20 mouse cellular contexts compared by ENCODE assay signal in the genomic region with DNA sequence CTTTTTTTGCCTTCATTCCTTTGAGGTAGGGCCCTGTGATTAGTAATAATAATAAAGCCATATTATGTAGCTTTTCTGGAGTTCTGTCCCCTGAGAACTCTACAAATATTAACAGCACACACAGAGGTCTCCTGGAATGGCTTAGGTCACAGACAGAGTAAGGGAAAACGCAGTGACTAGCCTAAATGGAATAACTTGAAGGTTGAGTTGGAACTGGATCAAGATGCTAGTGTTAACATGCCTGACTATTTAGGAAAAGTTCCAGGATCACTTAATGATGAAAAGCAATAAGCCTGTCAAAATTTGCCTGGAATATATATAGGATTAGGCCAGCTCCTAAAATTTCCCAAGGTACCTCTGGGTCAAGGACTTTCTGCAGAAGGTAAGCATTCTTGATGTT. TPM values are rescaled to one million over a fixed set of nuclear protein-coding genes. Genes with fewer than 3 reads are reported as not detected.
DNase-seq lines count a peak whose midpoint lies in the region; ATAC-seq and TF ChIP-seq lines count a peak whose summit lies in the region.
"Had no signal": no experiment of that assay in that cellular context is flagged by ENCODE, and none has a peak within 500 bp of the region (broad histone marks: within the 10 kb centered on the region; RNA-seq: fewer than 3 reads in every experiment).

No protein-coding gene starts in this region.

- no peaks in the 10 kb centered on the region for H3K36me3 ChIP-seq in embryonic facial prominence, embryonic 14.5 days (ENCODE audit: control insufficient read depth, insufficient read depth, low read length)
- peaks cover 27% of the 10 kb centered on the region for H3K36me3 ChIP-seq in embryonic facial prominence, embryonic 10.5 days (replicated peaks)
- no peaks in the 10 kb centered on the region for H3K36me3 ChIP-seq in limb, embryonic 15.5 days
- H3K36me3 ChIP-seq in liver, embryonic 12.5 days, result no peaks in the 10 kb centered on the region
- H3K36me3 ChIP-seq: G1E; heart, embryonic 13.5 days; hindbrain, embryonic 13.5 days had no signal

- WGBS in embryonic facial prominence, embryonic 14.5 days, result 35% methylated on average over 1 of the region's 1 CpGs
- 38% methylated on average over 1 of the region's 1 CpGs for WGBS in embryonic facial prominence, embryonic 10.5 days
- WGBS in limb, embryonic 15.5 days, result 26% methylated on average over 1 of the region's 1 CpGs
- WGBS in liver, embryonic 12.5 days (ENCODE audit: insufficient replicate concordance), result 54% methylated on average over 1 of the region's 1 CpGs

- no peak for DNase-seq in embryonic facial prominence, embryonic 14.5 days (ENCODE audit: low spot score)
- no peak for DNase-seq in embryonic facial prominence, embryonic 10.5 days (ENCODE audit: low spot score)
- DNase-seq in layer of hippocampus, adult 2 months (ENCODE audit: low spot score in 2 of 2), result no peak
- no peak for DNase-seq in layer of hippocampus, adult 9-11 months
- no peak for DNase-seq in cerebellum, postnatal 36 days
- DNase-seq: B cell, adult 2 months; cerebellum, adult 11 months; cerebellum, adult 8-10 months; cerebellum, postnatal 25 days; forebrain, postnatal 0 days had no signal

- H3K4me2 ChIP-seq in embryonic facial prominence, embryonic 14.5 days (ENCODE audit: low read depth, low read length), result no peak overlapping the region
- H3K4me2 ChIP-seq in limb, embryonic 15.5 days, result no peak overlapping the region
- H3K4me2 ChIP-seq in liver, embryonic 12.5 days, result no peak overlapping the region
- H3K4me2 ChIP-seq: forebrain, embryonic 13.5 days; heart, embryonic 13.5 days; hindbrain, embryonic 13.5 days had no signal

- H3K4me1 ChIP-seq in embryonic facial prominence, embryonic 14.5 days (ENCODE audit: control insufficient read depth, insufficient read depth, low read length), result peaks cover 61% of the 10 kb centered on the region
- peaks cover 59% of the 10 kb centered on the region for H3K4me1 ChIP-seq in embryonic facial prominence, embryonic 10.5 days
- peaks cover 33% of the 10 kb centered on the region for H3K4me1 ChIP-seq in embryonic fibroblast, embryonic 13.5 days (ENCODE audit: control insufficient read depth, insufficient read depth, low read length)
- peaks cover 49% of the 10 kb centered on the region for H3K4me1 ChIP-seq in limb, embryonic 15.5 days
- H3K4me1 ChIP-seq in liver, embryonic 12.5 days, result no peaks in the 10 kb centered on the region

- H3K9me3 ChIP-seq in embryonic facial prominence, embryonic 14.5 days (ENCODE audit: control insufficient read depth, low read length), result no peaks in the 10 kb centered on the region
- H3K9me3 ChIP-seq in embryonic facial prominence, embryonic 10.5 days, result no peaks in the 10 kb centered on the region
- H3K9me3 ChIP-seq in limb, embryonic 15.5 days, result no peaks in the 10 kb centered on the region
- no peaks in the 10 kb centered on the region for H3K9me3 ChIP-seq in liver, embryonic 12.5 days (replicated peaks)
- H3K9me3 ChIP-seq: forebrain, embryonic 13.5 days; G1E; heart, embryonic 13.5 days; hindbrain, embryonic 13.5 days had no signal

- H3K4me3 ChIP-seq in embryonic facial prominence, embryonic 14.5 days (ENCODE audit: low read depth, low read length), result no peak overlapping the region
- no peak overlapping the region for H3K4me3 ChIP-seq in embryonic facial prominence, embryonic 10.5 days
- H3K4me3 ChIP-seq in layer of hippocampus, adult 2 months, result no peak overlapping the region
- no peak overlapping the region for H3K4me3 ChIP-seq in embryonic fibroblast, embryonic 13.5 days (ENCODE audit: insufficient read depth, low read length)
- no peak overlapping the region for H3K4me3 ChIP-seq in limb, embryonic 15.5 days
- no peak overlapping the region for H3K4me3 ChIP-seq in liver, embryonic 12.5 days
- H3K4me3 ChIP-seq: forebrain, embryonic 13.5 days; heart, embryonic 13.5 days; hindbrain, embryonic 13.5 days had no signal

- H3K27me3 ChIP-seq in embryonic facial prominence, embryonic 14.5 days (replicated peaks; ENCODE audit: control insufficient read depth, insufficient read depth, low read length), result no peaks in the 10 kb centered on the region
- no peaks in the 10 kb centered on the region for H3K27me3 ChIP-seq in embryonic facial prominence, embryonic 10.5 days (replicated peaks; ENCODE audit: low read depth, poor library complexity, severe bottlenecking)
- no peaks in the 10 kb centered on the region for H3K27me3 ChIP-seq in limb, embryonic 15.5 days
- H3K27me3 ChIP-seq in liver, embryonic 12.5 days (replicated peaks), result no peaks in the 10 kb centered on the region
- H3K27me3 ChIP-seq: forebrain, embryonic 13.5 days; heart, embryonic 13.5 days; hindbrain, embryonic 13.5 days had no signal

- no peak for TF ChIP-seq CTCF in layer of hippocampus, adult 2 months (conservative IDR thresholded peaks at IDR 0.05)
- TF ChIP-seq CTCF in embryonic fibroblast, embryonic 13.5 days (IDR thresholded peaks at IDR 0.05; ENCODE audit: borderline replicate concordance, insufficient read depth, low read length), result no peak

- TF ChIP-seq POLR2A in embryonic fibroblast, embryonic 13.5 days (IDR thresholded peaks at IDR 0.05; ENCODE audit: low read depth, low read length), result no peak

- peak overlapping the region; percentile 61 for H3K27ac ChIP-seq in embryonic facial prominence, embryonic 14.5 days (replicated peaks; ENCODE audit: low read depth, low read length)
- H3K27ac ChIP-seq in embryonic facial prominence, embryonic 10.5 days (replicated peaks), result no peak overlapping the region
- 0 out of 2 replicates have a peak overlapping the region, but pooled peaks have one; percentile 10 for H3K27ac ChIP-seq in layer of hippocampus, adult 2 months
- H3K27ac ChIP-seq in embryonic fibroblast, embryonic 13.5 days (ENCODE audit: insufficient read depth, low read length), result peak overlapping the region; percentile 86
- H3K27ac ChIP-seq in limb, embryonic 15.5 days, result 0 out of 2 replicates have a peak overlapping the region, but pooled peaks have one; percentile 59
- no peak overlapping the region for H3K27ac ChIP-seq in liver, embryonic 12.5 days
- H3K27ac ChIP-seq: forebrain, embryonic 13.5 days; heart, embryonic 13.5 days; hindbrain, embryonic 13.5 days; hindbrain, postnatal 0 days had no signal

- ATAC-seq in embryonic facial prominence, embryonic 14.5 days (ENCODE audit: low read depth), result no peak
- no peak for ATAC-seq in limb, embryonic 15.5 days (ENCODE audit: insufficient number of reproducible peaks, low FRiP score, low TSS enrichment, low read depth)
- ATAC-seq in liver, embryonic 12.5 days, result no peak
- ATAC-seq: CD4-positive, CD25-positive, alpha-beta regulatory T cell, adult 4 months; forebrain, embryonic 13.5 days; forebrain, postnatal 0 days; hindbrain, postnatal 0 days had no signal

- H3K9ac ChIP-seq in embryonic facial prominence, embryonic 14.5 days (ENCODE audit: low read depth, low read length), result no peak overlapping the region
- H3K9ac ChIP-seq in limb, embryonic 15.5 days, result no peak overlapping the region
- H3K9ac ChIP-seq in liver, embryonic 12.5 days, result no peak overlapping the region
- H3K9ac ChIP-seq: forebrain, embryonic 13.5 days; forebrain, postnatal 0 days; heart, embryonic 13.5 days; hindbrain, embryonic 13.5 days had no signal

RNA-seq across cellular contexts. Expression of gene Prrx1, which starts 28.0 kb away (rescaled TPM):
- 100 and 105 TPM in 2 replicates for polyA plus RNA-seq in embryonic facial prominence, embryonic 14.5 days (2014; fragmentation: Nextera tagmentation; extraction: Ambion mirVana)
- 128 TPM in 2 replicates for polyA plus RNA-seq in embryonic facial prominence, embryonic 10.5 days (2016; fragmentation: Nextera tagmentation; extraction: Ambion mirVana)
- total RNA-seq in layer of hippocampus, adult 2 months (2021), result 1 to 10 TPM; 4.6 to 5.9 TPM
- polyA plus RNA-seq in embryonic fibroblast, embryonic 13.5 days (2011; ENCODE audit: insufficient read length, low read depth, missing spikeins), result 429 and 537 TPM in 2 replicates
- 102 and 115 TPM in 2 replicates for polyA plus RNA-seq in limb, embryonic 15.5 days (2015; fragmentation: Nextera tagmentation; extraction: Ambion mirVana)
- 0.62 and 1.2 TPM in 2 replicates for polyA plus RNA-seq in liver, embryonic 12.5 days (2016; fragmentation: Nextera tagmentation; extraction: Ambion mirVana)
- total RNA-seq: hematopoietic stem cell, adult 5-6 weeks had no signal
- polyA plus RNA-seq: CD4-positive, CD25-positive, alpha-beta regulatory T cell, adult 4 months; G1E had no signal

Comparison
In these comparisons a context has a peak if more than half of its experiments do, and no peak if none do; other contexts are left out.
1. H3K27ac ChIP-seq: peak in embryonic facial prominence, embryonic 14.5 days (single experiment), layer of hippocampus, adult 2 months (single experiment), embryonic fibroblast, embryonic 13.5 days (single experiment) and limb, embryonic 15.5 days (single experiment); none in embryonic facial prominence, embryonic 10.5 days (single experiment) and liver, embryonic 12.5 days (single experiment).
2. RNA of gene Prrx1, which starts 28.0 kb away (polyA plus RNA-seq): 429 to 537 TPM in embryonic fibroblast, embryonic 13.5 days, 128 TPM in embryonic facial prominence, embryonic 10.5 days, 102 to 115 TPM in limb, embryonic 15.5 days and 100 to 105 TPM in embryonic facial prominence, embryonic 14.5 days; 0.62 to 1.2 TPM in liver, embryonic 12.5 days; every median in the first group is over 10 times any median in the second.